Mouse (Mus musculus) hindbrain, embryonic 13.5 days (tissue): ENCODE data around the gene Aplp2. TPM values are rescaled to one million over a fixed set of nuclear protein-coding genes. Genes with fewer than 3 reads are reported as not detected.

Source experiments
- ATAC-seq: fragments of 200-750 bp; cut with Nextera tagmentation; 2 replicates; pipeline ENCODE4 v1.8.0; 2017; ENCODE audit warnings: moderate TSS enrichment; ENCODE audit not compliant: low FRiP score
- H3K27ac ChIP-seq: fragments of 300-500 bp; sonication (generic); 2 replicates; pipeline ENCODE4 v1.5.1; 2015; ENCODE audit warnings: inconsistent platforms, mild to moderate bottlenecking, moderate library complexity
- H3K27me3 ChIP-seq: fragments of 300-500 bp; sonication (generic); 2 replicates; pipeline ENCODE4 v1.6.1; 2015; ENCODE audit warnings: mild to moderate bottlenecking, inconsistent platforms
- H3K36me3 ChIP-seq: fragments of 300-500 bp; sonication (generic); 2 replicates; pipeline ENCODE4 v1.6.1; 2015; ENCODE audit warnings: mild to moderate bottlenecking, inconsistent platforms
- H3K4me1 ChIP-seq: fragments of 300-500 bp; sonication (generic); replicated peaks from 2 replicates; pipeline ENCODE4 v1.6.1; 2015; ENCODE audit warnings: inconsistent platforms
- H3K4me2 ChIP-seq: fragments of 300-500 bp; sonication (generic); 2 replicates; pipeline ENCODE4 v1.6.1; 2015; ENCODE audit warnings: inconsistent platforms, mild to moderate bottlenecking, moderate library complexity
- H3K4me3 ChIP-seq: fragments of 300-500 bp; sonication (generic); 2 replicates; pipeline ENCODE4 v1.5.1; 2015; ENCODE audit warnings: mild to moderate bottlenecking, inconsistent platforms
- H3K9ac ChIP-seq: fragments of 300-500 bp; sonication (generic); 2 replicates; pipeline ENCODE4 v1.6.1; 2015; ENCODE audit warnings: mild to moderate bottlenecking, inconsistent platforms
- H3K9me3 ChIP-seq: fragments of 300-500 bp; sonication (generic); 2 replicates; pipeline ENCODE4 v1.6.1; 2016; ENCODE audit warnings: inconsistent platforms
- WGBS: fragments of 180-500 bp; shearing (Covaris S2); methylation state at CpG from one replicate; pipeline ENCODE4 v1.1.7; 2015; 5-methylcytosine and 5-hydroxymethylcytosine counted together
- polyA plus RNA-seq: library from polyadenylated mRNA; unstranded; fragments of >200 nt; fragmentation: Nextera tagmentation; extraction: Ambion mirVana; gene quantifications from 2 replicates; pipeline ENCODE4 v1.2.1, GENCODE M21; 2015

The Aplp2 gene
- polyA plus RNA-seq, 1 experiment from 2014 or later: 307 TPM

DNA sequence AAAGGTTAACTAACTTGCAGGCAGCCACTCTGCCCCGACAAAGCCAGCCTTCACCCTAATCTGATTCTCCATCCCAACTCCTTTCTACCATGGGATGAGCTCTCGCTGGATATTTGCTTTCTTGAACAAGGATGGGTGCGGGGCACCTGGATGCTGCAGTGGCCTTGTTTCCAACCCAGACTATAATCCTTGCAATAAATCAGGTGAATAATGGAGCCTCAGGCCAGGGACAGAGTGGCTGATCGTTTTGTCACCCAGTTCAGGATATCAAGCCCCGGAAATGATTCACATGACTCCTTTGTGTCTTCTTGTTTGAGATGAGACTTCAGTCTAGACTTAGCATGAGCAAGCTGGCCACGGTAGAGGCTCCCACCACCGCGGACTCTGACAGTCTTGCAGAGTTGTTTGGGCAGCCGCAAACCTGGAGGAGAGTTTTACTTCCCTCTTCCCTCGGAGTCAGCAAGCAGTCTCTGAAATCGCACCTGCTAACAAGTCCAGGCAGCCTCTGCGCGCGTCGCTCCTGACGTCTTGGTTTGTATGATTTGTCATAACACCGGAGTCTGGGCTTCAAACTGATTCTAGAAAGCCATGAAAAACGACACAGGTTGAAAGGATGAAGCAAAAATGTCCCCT is 31.8 kb upstream of the Aplp2 start:
- no peak for ATAC-seq
- Histone ChIP-seq H3K4me3 (no peak overlapping the region), H3K27ac (no peak overlapping the region), H3K36me3 (no peaks in the 10 kb centered on the region), H3K4me2 (no peak overlapping the region), H3K4me1 (peaks cover 5% of the 10 kb centered on the region; the same call in 1 of the 2 replicates), H3K9me3 (no peaks in the 10 kb centered on the region), H3K9ac (no peak overlapping the region), H3K27me3 (no peaks in the 10 kb centered on the region)
- WGBS: 79% methylated on average over 18 of the region's 18 CpGs

DNA sequence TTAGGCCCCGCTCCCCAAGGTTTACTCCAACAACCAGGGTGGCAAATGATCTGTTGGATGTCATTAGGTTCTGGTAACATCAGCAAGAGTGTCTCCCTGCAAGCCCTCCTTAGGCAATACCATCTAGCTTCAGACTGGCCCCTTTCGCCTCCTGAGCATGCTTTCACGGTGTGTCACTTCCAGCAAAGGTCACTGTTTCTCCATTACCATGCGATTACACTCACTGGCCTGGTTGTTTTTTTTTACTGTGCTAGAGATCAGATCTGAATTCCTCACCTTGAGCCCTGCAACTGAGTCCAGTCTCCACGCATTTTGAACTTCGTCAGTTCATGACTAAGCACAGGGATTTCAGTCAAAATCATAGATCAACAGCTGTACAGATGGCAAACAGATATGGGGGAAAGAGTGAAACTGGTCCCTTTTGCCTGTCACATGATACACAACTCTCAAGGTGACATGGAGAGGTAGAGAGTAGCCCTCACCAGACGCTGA is 29.6 kb upstream of the Aplp2 start:
- H3K4me2 ChIP-seq: no peak overlapping the region
- 85% methylated on average over 7 of the region's 7 CpGs for WGBS
- H3K27me3 ChIP-seq: no peaks in the 10 kb centered on the region
- no peak overlapping the region for H3K9ac ChIP-seq
- ATAC-seq: no peak
- 0 out of 2 replicates have a peak, but pooled peaks cover under 1% of the 10 kb centered on the region for H3K4me1 ChIP-seq
- H3K27ac ChIP-seq: no peak overlapping the region
- H3K9me3 ChIP-seq: no peaks in the 10 kb centered on the region
- no peaks in the 10 kb centered on the region for H3K36me3 ChIP-seq
- H3K4me3 ChIP-seq: no peak overlapping the region

DNA sequence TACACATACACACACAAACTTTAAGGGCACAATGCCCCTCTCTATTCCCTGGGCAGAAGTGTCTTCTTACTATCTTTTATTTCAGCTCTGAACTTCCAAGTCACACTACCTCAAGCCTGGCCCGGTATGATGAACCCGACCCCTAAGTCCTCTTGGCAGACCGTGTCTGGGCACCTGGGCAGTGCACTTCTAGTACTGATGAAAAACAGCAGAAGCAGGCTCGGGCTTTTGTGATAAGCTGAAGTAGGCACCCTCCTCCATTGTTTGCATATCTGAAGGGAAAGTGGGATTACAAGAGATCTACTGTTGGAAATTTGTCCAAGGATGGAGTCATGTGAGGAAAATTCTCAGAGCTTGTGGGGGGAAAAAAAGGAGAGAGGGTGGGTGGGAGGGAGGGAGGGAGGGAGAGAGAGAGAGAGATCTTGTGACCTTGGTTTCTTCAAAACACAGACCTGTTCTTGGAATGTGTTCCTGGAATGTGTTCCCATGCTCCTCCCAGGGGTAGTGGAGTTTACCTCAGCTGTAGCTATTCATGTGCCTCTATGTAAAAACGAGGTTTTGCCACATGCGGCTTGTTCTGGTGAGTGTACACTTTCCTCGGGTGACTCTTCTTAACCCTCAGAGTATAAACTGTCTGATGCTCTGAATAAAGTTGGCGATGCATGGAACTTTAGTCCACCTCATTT is 29.1 kb upstream of the Aplp2 start:
- Histone ChIP-seq H3K4me2 (no peak overlapping the region), H3K4me3 (no peak overlapping the region), H3K27me3 (no peaks in the 10 kb centered on the region), H3K9me3 (no peaks in the 10 kb centered on the region), H3K4me1 (no peaks in the 10 kb centered on the region), H3K27ac (no peak overlapping the region), H3K36me3 (no peaks in the 10 kb centered on the region), H3K9ac (no peak overlapping the region)
- no peak for ATAC-seq
- 89% methylated on average over 8 of the region's 8 CpGs for WGBS

DNA sequence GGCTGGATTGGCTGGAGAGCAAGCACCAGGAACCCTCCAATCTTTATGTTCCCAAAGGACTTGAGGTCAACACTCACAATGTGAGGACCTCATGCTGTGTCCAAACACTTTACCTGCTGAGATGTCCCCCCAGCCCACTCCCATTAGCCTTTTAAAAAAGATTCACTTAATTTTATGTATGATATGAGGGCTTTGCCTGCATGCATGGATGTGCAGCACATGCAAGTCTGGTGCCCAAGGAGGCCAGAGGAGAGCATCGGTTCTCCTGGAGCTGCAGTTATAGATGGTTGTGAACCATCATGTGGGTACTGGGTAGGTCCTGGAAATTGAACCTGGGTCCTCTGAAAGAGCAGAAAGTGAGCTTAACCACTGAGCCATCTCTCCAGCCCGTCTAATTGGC is 27.9 kb upstream of the Aplp2 start:
- WGBS: 94% methylated on average over 2 of the region's 2 CpGs
- H3K4me3 ChIP-seq: no peak overlapping the region
- 0 out of 2 replicates have a peak, but pooled peaks cover 4% of the 10 kb centered on the region for H3K4me1 ChIP-seq
- H3K27ac ChIP-seq: no peak overlapping the region
- no peak overlapping the region for H3K9ac ChIP-seq
- H3K4me2 ChIP-seq: no peak overlapping the region
- H3K9me3 ChIP-seq: no peaks in the 10 kb centered on the region
- H3K36me3 ChIP-seq: no peaks in the 10 kb centered on the region
- no peak for ATAC-seq
- no peaks in the 10 kb centered on the region for H3K27me3 ChIP-seq

DNA sequence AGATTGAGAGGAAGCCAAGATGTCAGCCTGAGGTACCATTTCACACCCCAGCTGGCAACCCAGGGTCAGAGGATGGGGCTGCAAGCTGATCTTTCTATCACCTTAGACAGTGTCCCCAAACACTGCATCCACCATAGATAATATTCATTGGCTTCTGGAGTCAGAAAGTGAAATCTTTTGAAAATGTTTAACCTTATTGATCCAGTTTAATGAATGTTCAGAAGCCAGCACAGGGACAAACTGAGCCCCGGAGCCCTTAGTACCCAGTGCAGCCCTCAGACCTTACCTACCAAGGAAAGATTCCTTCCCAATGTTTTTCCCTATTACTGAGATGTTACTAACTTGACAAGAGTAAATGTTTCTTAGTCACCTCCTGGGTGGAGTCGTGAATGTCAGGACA is 26.9 kb upstream of the Aplp2 start:
- WGBS: 92% methylated on average over 2 of the region's 2 CpGs

DNA sequence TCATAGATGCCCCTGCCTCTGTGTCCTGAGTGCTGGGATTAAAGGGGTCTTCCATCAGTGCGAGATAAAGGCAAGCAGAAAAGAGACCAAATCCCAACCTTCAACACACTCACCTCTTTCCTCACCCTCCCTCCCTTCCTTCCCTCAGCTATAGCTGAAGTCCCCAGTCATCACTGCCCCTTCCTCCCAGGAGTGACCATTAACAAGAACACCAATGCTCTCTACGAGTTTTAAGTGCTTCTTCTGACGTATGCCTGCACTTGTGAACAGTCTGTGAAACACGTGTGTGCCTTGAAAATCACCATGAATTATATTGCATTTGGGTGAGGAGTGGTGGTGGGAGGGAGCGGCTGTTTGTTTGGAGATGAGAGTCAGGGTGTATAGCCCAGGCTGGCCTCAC is 24.5 kb upstream of the Aplp2 start:
- no peak overlapping the region for H3K4me3 ChIP-seq
- no peak overlapping the region for H3K9ac ChIP-seq
- H3K4me1 ChIP-seq: peaks cover 18% of the 10 kb centered on the region
- no peaks in the 10 kb centered on the region for H3K36me3 ChIP-seq
- H3K27me3 ChIP-seq: no peaks in the 10 kb centered on the region
- no peak overlapping the region for H3K4me2 ChIP-seq
- 74% methylated on average over 5 of the region's 5 CpGs for WGBS
- H3K9me3 ChIP-seq: no peaks in the 10 kb centered on the region
- no peak overlapping the region for H3K27ac ChIP-seq
- ATAC-seq: no peak

More for the DNA sequence above, 26.9 kb upstream of the Aplp2 start:
- Histone ChIP-seq H3K9ac (no peak overlapping the region), H3K4me2 (no peak overlapping the region), H3K27me3 (no peaks in the 10 kb centered on the region), H3K4me1 (0 out of 2 replicates have a peak, but pooled peaks cover 4% of the 10 kb centered on the region), H3K9me3 (no peaks in the 10 kb centered on the region), H3K36me3 (no peaks in the 10 kb centered on the region), H3K27ac (no peak overlapping the region), H3K4me3 (no peak overlapping the region)
- no peak for ATAC-seq

DNA sequence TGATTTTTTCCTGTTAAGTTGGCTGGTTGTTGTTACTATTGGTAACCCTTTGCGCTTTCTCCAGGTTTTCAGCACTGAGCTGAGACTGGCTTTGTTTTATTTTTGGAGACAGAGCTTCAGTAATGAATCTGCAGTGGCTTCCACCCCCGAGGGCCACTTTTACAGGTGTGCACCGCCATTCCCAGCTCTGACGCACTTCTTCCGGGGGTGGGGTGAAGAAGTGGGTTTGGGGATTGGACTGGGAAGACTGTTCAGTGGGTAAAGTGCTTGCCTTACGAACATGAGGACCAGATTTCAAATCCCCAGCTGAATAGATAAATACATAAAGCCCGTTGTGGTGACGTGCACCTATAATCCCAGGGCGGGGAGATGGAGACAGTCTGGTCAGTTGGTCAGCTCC is 23.9 kb upstream of the Aplp2 start:
- WGBS: 89% methylated on average over 9 of the region's 9 CpGs
- Histone ChIP-seq H3K27me3 (no peaks in the 10 kb centered on the region), H3K9me3 (no peaks in the 10 kb centered on the region), H3K36me3 (no peaks in the 10 kb centered on the region), H3K4me3 (no peak overlapping the region), H3K4me2 (no peak overlapping the region), H3K9ac (no peak overlapping the region), H3K4me1 (peaks cover 18% of the 10 kb centered on the region), H3K27ac (no peak overlapping the region)
- ATAC-seq: no peak

DNA sequence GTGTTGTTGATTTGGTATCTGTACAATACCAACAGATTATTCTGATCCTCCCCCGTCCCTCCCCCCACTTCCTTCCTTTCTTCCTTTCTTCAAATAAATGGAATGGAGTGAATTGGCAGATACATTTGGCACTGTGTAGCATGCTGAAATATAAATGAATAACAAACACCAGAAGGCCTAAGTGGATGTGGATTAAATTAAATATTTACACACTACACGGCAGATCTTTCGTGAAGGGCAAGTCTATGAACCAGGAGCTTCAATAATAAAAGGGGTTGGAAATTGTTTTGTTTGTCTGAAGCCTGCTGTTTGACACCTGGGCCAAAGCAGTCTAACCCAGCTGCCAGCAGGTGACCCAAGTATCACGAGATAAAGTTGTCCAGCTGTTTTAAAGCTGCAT is 23.4 kb upstream of the Aplp2 start:
- no peaks in the 10 kb centered on the region for H3K36me3 ChIP-seq
- H3K9me3 ChIP-seq: no peaks in the 10 kb centered on the region
- H3K9ac ChIP-seq: no peak overlapping the region
- no peak for ATAC-seq
- peaks cover 18% of the 10 kb centered on the region for H3K4me1 ChIP-seq
- 66% methylated on average over 4 of the region's 4 CpGs for WGBS
- H3K27me3 ChIP-seq: no peaks in the 10 kb centered on the region
- H3K4me3 ChIP-seq: no peak overlapping the region
- no peak overlapping the region for H3K27ac ChIP-seq
- H3K4me2 ChIP-seq: no peak overlapping the region

DNA sequence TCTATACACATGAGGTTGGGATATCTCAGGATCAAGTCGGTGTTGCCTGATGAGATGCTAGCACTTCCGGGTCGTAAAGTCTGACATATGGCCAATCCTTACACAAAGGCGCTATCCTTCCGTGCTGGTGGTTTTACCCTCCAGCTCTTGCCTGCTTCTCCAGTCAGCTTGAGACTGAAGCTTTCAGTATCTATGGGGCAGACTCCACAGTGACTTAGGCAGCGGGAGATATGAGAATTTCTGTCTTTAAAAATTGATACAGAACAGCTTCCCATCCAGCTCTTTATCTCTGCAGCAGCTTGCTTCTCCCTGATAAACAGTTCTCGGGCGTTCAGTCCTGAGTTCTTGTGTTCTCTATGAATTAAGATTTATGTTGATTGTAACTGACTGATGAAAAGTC is 14.9 kb upstream of the Aplp2 start:
- 91% methylated on average over 8 of the region's 8 CpGs for WGBS
- Histone ChIP-seq H3K4me1 (peaks cover 3% of the 10 kb centered on the region), H3K4me3 (no peak overlapping the region), H3K27ac (no peak overlapping the region), H3K4me2 (no peak overlapping the region), H3K27me3 (no peaks in the 10 kb centered on the region), H3K9ac (no peak overlapping the region), H3K9me3 (no peaks in the 10 kb centered on the region), H3K36me3 (no peaks in the 10 kb centered on the region)
- no peak for ATAC-seq

DNA sequence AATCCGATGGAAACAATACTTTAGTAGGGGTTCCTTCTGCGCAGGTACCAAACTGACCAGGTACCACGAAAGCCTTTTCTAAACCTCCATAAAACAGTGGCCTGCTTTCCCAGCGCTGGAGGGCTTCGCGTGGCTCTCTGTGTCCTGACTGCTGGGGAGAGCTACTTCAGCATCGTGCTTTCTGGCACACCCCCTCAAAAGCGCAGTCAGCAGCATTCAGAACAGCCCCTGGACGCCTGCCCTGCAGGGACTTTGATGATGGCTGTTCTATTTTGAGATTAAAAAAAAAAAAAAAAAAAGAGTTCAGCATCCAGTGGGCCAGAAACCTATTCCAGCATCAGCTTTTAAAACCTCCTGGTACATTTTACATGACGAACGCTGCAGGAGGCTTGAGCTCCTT is 14.2 kb upstream of the Aplp2 start:
- H3K27me3 ChIP-seq: no peaks in the 10 kb centered on the region
- no peak overlapping the region for H3K4me3 ChIP-seq
- 86% methylated on average over 11 of the region's 11 CpGs for WGBS
- H3K4me1 ChIP-seq: no peaks in the 10 kb centered on the region
- no peak overlapping the region for H3K27ac ChIP-seq
- H3K4me2 ChIP-seq: no peak overlapping the region
- H3K36me3 ChIP-seq: no peaks in the 10 kb centered on the region
- H3K9ac ChIP-seq: no peak overlapping the region
- ATAC-seq: no peak
- H3K9me3 ChIP-seq: no peaks in the 10 kb centered on the region

DNA sequence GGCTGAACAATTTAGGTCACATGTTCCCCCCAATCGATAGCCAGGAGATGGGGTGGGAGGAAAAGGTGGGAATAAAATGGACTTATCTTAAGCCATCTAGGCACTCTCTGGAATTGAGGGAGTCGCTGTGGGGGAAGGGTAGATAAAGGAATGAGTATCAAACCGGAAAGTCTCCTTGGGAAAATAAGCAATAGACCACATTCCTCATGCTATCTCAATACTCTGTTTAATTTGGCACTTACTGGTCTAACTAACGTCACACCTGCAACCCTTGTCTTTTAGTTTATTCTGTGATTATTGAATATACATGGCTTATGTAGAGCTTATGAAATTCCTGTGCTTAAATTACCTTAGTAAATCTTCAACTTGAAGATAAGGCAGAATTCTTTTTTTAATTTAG is 11.9 kb upstream of the Aplp2 start:
- ATAC-seq: no peak
- WGBS: 83% methylated on average over 4 of the region's 4 CpGs

DNA sequence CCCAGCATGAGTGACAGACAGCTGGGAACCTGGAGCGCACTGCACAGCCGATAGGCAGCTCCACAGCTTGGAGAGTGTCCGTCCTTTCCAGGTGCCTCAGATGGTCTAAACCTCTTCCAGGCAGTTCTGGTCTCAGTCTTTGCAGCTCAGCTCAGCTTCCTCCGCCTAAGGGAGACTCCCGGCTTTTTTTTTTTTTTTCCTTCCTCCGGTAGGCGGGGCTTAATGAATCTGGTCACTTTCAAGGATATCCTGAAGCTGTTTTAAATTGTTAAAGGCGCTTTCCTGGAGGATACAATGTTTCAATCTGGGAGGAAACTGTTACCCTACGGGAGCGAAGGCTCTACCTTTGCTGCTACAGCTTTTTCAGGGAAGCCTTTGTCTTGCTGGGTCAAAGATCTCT is 9.6 kb upstream of the Aplp2 start:
- ATAC-seq: no peak
- 36% methylated on average over 10 of the region's 10 CpGs for WGBS

More for the DNA sequence above, 11.9 kb upstream of the Aplp2 start:
- H3K36me3 ChIP-seq: no peaks in the 10 kb centered on the region
- no peak overlapping the region for H3K4me3 ChIP-seq
- no peak overlapping the region for H3K4me2 ChIP-seq
- no peaks in the 10 kb centered on the region for H3K4me1 ChIP-seq
- no peaks in the 10 kb centered on the region for H3K27me3 ChIP-seq
- H3K9me3 ChIP-seq: no peaks in the 10 kb centered on the region
- no peak overlapping the region for H3K9ac ChIP-seq
- no peak overlapping the region for H3K27ac ChIP-seq

More for the DNA sequence above, 9.6 kb upstream of the Aplp2 start:
- Histone ChIP-seq H3K4me1 (no peaks in the 10 kb centered on the region), H3K4me3 (no peak overlapping the region), H3K27ac (no peak overlapping the region), H3K4me2 (no peak overlapping the region), H3K9me3 (no peaks in the 10 kb centered on the region), H3K9ac (no peak overlapping the region), H3K27me3 (no peaks in the 10 kb centered on the region), H3K36me3 (no peaks in the 10 kb centered on the region)
